Mouse (Mus musculus) limb, embryonic 11.5 days (tissue): Measurements from ENCODE around the gene Card10. TPM values are rescaled to one million over a fixed set of nuclear protein-coding genes. Genes with fewer than 3 reads are reported as not detected.

Source experiments
- ATAC-seq: fragments of 200-750 bp; cut with Nextera tagmentation; 2 replicates; pipeline ENCODE4 v1.8.0; 2017; ENCODE audit warnings: low read depth; ENCODE audit not compliant: insufficient number of reproducible peaks, low FRiP score, low TSS enrichment
- DNase-seq: peaks from one replicate; pipeline ENCODE4 v3.0.0-alpha.2; 2015; ENCODE audit warnings: low spot score
- H3K27ac ChIP-seq: fragments of 300-500 bp; sonication (generic); replicated peaks from 2 replicates; pipeline ENCODE4 v1.5.1; 2014; ENCODE audit warnings: low read depth, mild to moderate bottlenecking, low read length
- H3K27me3 ChIP-seq: fragments of 300-500 bp; sonication (generic); 2 replicates; pipeline ENCODE4 v1.6.1; 2014; ENCODE audit warnings: mild to moderate bottlenecking, low read length, mixed read lengths; ENCODE audit not compliant: control insufficient read depth, insufficient read depth
- H3K36me3 ChIP-seq: fragments of 300-500 bp; sonication (generic); 2 replicates; pipeline ENCODE4 v1.6.1; 2014; ENCODE audit warnings: mild to moderate bottlenecking, low read length, moderate library complexity, mixed read lengths; ENCODE audit not compliant: control insufficient read depth, insufficient read depth
- H3K4me1 ChIP-seq: fragments of 300-500 bp; sonication (generic); 2 replicates; pipeline ENCODE4 v1.6.1; 2014; ENCODE audit warnings: low read length, mixed read lengths; ENCODE audit not compliant: control insufficient read depth, insufficient read depth
- H3K4me2 ChIP-seq: fragments of 300-500 bp; sonication (generic); 2 replicates; pipeline ENCODE4 v1.6.1; 2014; ENCODE audit warnings: low read depth, mild to moderate bottlenecking, moderate library complexity; ENCODE audit not compliant: severe bottlenecking
- H3K4me3 ChIP-seq: fragments of 300-500 bp; sonication (generic); 2 replicates; pipeline ENCODE4 v1.5.1; 2014; ENCODE audit warnings: low read depth, low read length
- H3K9ac ChIP-seq: fragments of 300-500 bp; sonication (generic); 2 replicates; pipeline ENCODE4 v1.6.1; 2014; ENCODE audit warnings: mild to moderate bottlenecking, low read length
- H3K9me3 ChIP-seq: fragments of 300-500 bp; sonication (generic); 2 replicates; pipeline ENCODE4 v1.6.1; 2016; ENCODE audit warnings: low read length; ENCODE audit not compliant: control insufficient read depth
- WGBS: fragments of 180-500 bp; shearing (Covaris S2); extraction: QIAGEN DNeasy Blood & Tissue Kit; methylation state at CpG from one replicate; pipeline ENCODE4 v1.1.7; 2014; 5-methylcytosine and 5-hydroxymethylcytosine counted together
- polyA plus RNA-seq: library from polyadenylated mRNA; unstranded; fragments of >200 nt; fragmentation: Nextera tagmentation; extraction: Ambion mirVana; gene quantifications from 2 replicates; pipeline ENCODE4 v1.2.1, GENCODE M21; 2014

Card10 gene
- polyA plus RNA-seq, 1 experiment from 2014 or later = 3.5 TPM

DNA sequence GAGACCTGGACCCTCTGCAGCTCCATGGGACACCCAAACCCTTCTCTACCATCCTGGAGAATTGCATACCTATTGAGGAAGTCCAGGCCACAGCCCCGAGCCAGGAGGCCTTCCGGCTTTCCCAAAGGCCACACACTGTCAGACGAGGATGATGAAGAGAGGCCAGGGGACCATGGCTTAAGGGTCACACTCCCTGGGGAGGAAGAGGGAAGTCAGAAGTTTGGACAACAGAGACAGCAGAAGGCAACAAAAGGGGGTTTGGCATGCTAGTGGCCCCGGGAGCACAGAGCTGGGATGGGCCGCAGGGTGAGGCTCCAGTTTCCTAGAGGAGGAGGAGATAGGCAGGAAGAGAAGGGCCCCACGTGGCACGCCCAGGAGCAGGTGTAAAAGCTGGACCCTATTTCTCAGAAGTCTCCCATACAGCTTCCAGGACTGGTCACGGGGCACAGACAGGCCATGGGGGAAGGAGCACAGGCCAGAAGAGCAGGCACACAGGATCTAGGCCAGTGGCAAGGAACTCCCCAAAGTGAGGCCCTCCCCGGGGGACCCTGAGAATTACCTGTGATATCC, 15.5 kb downstream of the Card10 start:
- H3K36me3 ChIP-seq = no peaks in the 10 kb centered on the region
- WGBS = 71% methylated on average over 9 of the region's 9 CpGs
- 0 out of 2 replicates have a peak overlapping the region, but pooled peaks have one; percentile 5 for H3K27ac ChIP-seq
- H3K4me2 ChIP-seq = no peak overlapping the region
- H3K9ac ChIP-seq = no peak overlapping the region
- H3K4me1 ChIP-seq = 0 out of 2 replicates have a peak, but pooled peaks cover 4% of the 10 kb centered on the region
- H3K27me3 ChIP-seq = no peaks in the 10 kb centered on the region
- DNase-seq (no peak), ATAC-seq (no peak)
- H3K4me3 ChIP-seq = no peak overlapping the region
- no peaks in the 10 kb centered on the region for H3K9me3 ChIP-seq

DNA sequence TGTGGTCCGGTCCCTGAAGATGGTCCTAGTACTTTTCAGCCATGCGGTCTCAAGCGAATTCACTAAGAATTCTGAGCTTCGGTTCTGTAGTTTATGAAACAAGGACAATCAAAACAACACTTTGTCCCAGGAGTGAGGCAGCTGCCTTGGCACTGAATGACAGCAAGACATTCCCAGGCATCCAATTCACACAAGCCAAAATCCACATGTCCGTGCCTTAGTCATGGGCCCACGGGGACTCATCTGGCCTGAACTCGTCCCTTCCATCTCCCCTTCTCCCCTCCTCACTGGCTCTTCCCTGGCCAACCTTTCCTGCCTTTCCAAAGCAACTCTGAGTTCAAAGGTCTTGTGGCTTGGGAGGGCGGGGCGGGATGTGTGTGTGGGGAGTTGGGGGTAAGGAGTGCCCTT, 16.4 kb downstream of the Card10 start:
- no peak overlapping the region for H3K9ac ChIP-seq
- H3K4me1 ChIP-seq = 0 out of 2 replicates have a peak, but pooled peaks cover 4% of the 10 kb centered on the region

DNA sequence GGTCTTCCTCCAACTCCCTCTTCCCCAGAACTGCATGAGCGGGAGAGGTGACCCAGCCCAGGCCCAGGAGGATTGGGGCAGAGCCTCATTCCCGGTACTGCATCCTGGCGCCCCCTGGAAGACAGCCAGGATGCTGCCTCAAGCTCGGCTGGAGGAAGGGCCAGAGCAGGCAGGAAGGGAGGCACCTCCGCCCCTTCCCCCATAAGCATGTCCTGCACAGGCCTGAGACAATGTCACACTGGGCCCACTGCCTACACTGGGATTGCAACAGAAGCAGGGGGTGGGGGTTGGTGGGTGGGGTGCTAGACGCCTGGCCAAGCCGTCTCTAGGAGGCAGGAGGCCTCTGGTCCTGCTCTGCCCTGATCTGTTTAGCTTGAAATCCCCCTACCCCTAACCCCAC, 16.9 kb downstream of the Card10 start:
- H3K36me3 ChIP-seq = no peaks in the 10 kb centered on the region
- H3K27me3 ChIP-seq = no peaks in the 10 kb centered on the region
- 30% methylated on average over 7 of the region's 7 CpGs for WGBS
- no peaks in the 10 kb centered on the region for H3K9me3 ChIP-seq
- no peak overlapping the region for H3K4me2 ChIP-seq
- no peak overlapping the region for H3K27ac ChIP-seq
- H3K4me3 ChIP-seq = no peak overlapping the region
- DNase-seq (no peak), ATAC-seq (no peak)
- no peak overlapping the region for H3K9ac ChIP-seq
- 0 out of 2 replicates have a peak, but pooled peaks cover 4% of the 10 kb centered on the region for H3K4me1 ChIP-seq

More for the DNA sequence above, 16.4 kb downstream of the Card10 start:
- Histone ChIP-seq H3K27me3 (no peaks in the 10 kb centered on the region), H3K27ac (no peak overlapping the region), H3K9me3 (no peaks in the 10 kb centered on the region), H3K4me3 (no peak overlapping the region), H3K4me2 (no peak overlapping the region), H3K36me3 (no peaks in the 10 kb centered on the region)
- 81% methylated on average over 9 of the region's 9 CpGs for WGBS
- no peak for DNase-seq
- no peak for ATAC-seq

- Histone ChIP-seq H3K9me3 (no peaks in the 10 kb centered on the region), H3K4me1 (0 out of 2 replicates have a peak, but pooled peaks cover 4% of the 10 kb centered on the region), H3K27ac (no peak overlapping the region), H3K27me3 (no peaks in the 10 kb centered on the region), H3K9ac (no peak overlapping the region), H3K36me3 (no peaks in the 10 kb centered on the region), H3K4me2 (no peak overlapping the region), H3K4me3 (no peak overlapping the region)
- no peak for ATAC-seq
- no peak for DNase-seq
- 94% methylated on average over 7 of the region's 7 CpGs for WGBS
Measured at GRCm38 (mm10) chr15:78785258-78785657, 17.6 kb downstream of the Card10 start.

DNA sequence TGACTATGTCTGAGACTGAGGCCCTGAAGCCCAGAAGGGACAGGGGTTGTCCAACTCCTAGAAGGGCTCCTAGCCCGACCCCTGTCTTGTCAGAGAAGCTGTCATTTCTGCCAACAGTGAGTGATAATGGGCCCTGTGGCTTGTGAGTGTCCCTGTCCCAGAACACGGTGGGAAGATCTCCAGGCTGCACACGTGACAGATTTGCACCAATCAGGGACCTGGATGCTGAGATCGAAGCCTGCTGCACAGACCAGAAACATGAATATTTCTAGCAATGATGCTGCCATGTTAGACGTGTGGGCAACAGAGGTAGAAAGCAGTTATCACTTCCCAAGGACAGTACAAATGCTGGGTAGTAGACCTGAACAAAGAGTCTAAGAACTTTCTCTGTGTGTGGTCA, 18.3 kb downstream of the Card10 start:
- ATAC-seq (no peak), DNase-seq (no peak)
- no peak overlapping the region for H3K27ac ChIP-seq
- H3K9ac ChIP-seq = no peak overlapping the region
- H3K36me3 ChIP-seq = no peaks in the 10 kb centered on the region
- no peaks in the 10 kb centered on the region for H3K27me3 ChIP-seq
- H3K4me1 ChIP-seq = 0 out of 2 replicates have a peak, but pooled peaks cover 4% of the 10 kb centered on the region
- no peak overlapping the region for H3K4me2 ChIP-seq
- 78% methylated on average over 5 of the region's 5 CpGs for WGBS
- H3K9me3 ChIP-seq = no peaks in the 10 kb centered on the region
- no peak overlapping the region for H3K4me3 ChIP-seq

- Histone ChIP-seq H3K4me1 (0 out of 2 replicates have a peak, but pooled peaks cover 7% of the 10 kb centered on the region), H3K4me2 (no peak overlapping the region), H3K4me3 (no peak overlapping the region), H3K27me3 (no peaks in the 10 kb centered on the region), H3K36me3 (no peaks in the 10 kb centered on the region; the same call in 1 of the 2 replicates), H3K27ac (no peak overlapping the region), H3K9ac (no peak overlapping the region), H3K9me3 (no peaks in the 10 kb centered on the region)
- DNase-seq (no peak), ATAC-seq (no peak)
- 73% methylated on average over 14 of the region's 14 CpGs for WGBS
Measured at GRCm38 (mm10) chr15:78782348-78783103, 20.3 kb downstream of the Card10 start.

- Histone ChIP-seq H3K9ac (no peak overlapping the region), H3K9me3 (no peaks in the 10 kb centered on the region), H3K27me3 (no peaks in the 10 kb centered on the region), H3K27ac (no peak overlapping the region), H3K4me2 (no peak overlapping the region), H3K36me3 (no peaks in the 10 kb centered on the region; the same call in 1 of the 2 replicates), H3K4me3 (no peak overlapping the region), H3K4me1 (0 out of 2 replicates have a peak, but pooled peaks cover 7% of the 10 kb centered on the region)
- 83% methylated on average over 7 of the region's 7 CpGs for WGBS
- no peak for DNase-seq
- ATAC-seq = no peak
Measured at GRCm38 (mm10) chr15:78780908-78781307, 21.9 kb downstream of the Card10 start.

DNA sequence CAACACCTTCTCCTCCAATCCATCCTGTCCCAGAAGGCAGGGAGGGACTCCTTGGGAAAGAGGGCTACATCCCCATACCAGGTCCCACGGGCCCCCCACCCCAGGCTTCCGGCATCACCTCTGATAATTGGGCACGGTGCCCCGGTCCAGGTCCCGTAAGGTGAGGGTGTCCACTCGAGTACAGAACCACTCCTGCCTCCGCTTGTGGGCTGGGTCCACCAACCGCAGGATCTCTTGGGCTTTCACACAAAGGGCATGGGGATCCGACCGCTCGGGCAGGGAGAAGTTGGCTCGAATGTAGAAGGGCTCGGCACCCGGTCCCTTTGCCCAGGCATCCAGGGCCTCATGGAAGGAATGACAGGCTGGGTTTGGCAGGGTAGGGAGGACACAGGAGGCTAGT, 22.5 kb downstream of the Card10 start:
- H3K9me3 ChIP-seq = no peaks in the 10 kb centered on the region
- H3K4me2 ChIP-seq = no peak overlapping the region
- H3K36me3 ChIP-seq = no peaks in the 10 kb centered on the region; the same call in 1 of the 2 replicates
- ATAC-seq (no peak), DNase-seq (no peak)
- H3K4me1 ChIP-seq = 0 out of 2 replicates have a peak, but pooled peaks cover 3% of the 10 kb centered on the region
- no peak overlapping the region for H3K9ac ChIP-seq
- H3K4me3 ChIP-seq = no peak overlapping the region
- no peaks in the 10 kb centered on the region for H3K27me3 ChIP-seq
- WGBS = 92% methylated on average over 14 of the region's 14 CpGs
- no peak overlapping the region for H3K27ac ChIP-seq
